Mouse (Mus musculus): ENCODE measurements around the gene Prom2. TPM values are rescaled to one million over a fixed set of nuclear protein-coding genes. Genes with fewer than 3 reads are reported as not detected.

The Prom2 gene
- polyA plus RNA-seq, 1 experiment from 2014 or later, result not detected

- no peak overlapping the region for H3K9ac ChIP-seq (ENCODE audit: low read depth, low read length)
- H3K4me1 ChIP-seq (ENCODE audit: control insufficient read depth, insufficient read depth, low read length), result no peaks in the 10 kb centered on the region
- ATAC-seq (replicated peaks; ENCODE audit: insufficient number of reproducible peaks, low FRiP score, low TSS enrichment), result peak; percentile 63; the same call in 1 of the 2 replicates
- no peaks in the 10 kb centered on the region for H3K36me3 ChIP-seq (ENCODE audit: control insufficient read depth, insufficient read depth, low read length)
- 16% methylated on average over 18 of the region's 18 CpGs for WGBS (ENCODE audit: insufficient replicate concordance)
- no peak overlapping the region for H3K27ac ChIP-seq (ENCODE audit: low read depth, low read length)
- peak overlapping the region; percentile 40 for H3K4me2 ChIP-seq
- H3K27me3 ChIP-seq (ENCODE audit: control insufficient read depth, insufficient read depth, low read length), result peaks cover under 1% of the 10 kb centered on the region; the same call in 1 of the 2 replicates
- no peaks in the 10 kb centered on the region for H3K9me3 ChIP-seq (replicated peaks; ENCODE audit: control insufficient read depth, low read length)
- no peak overlapping the region for H3K4me3 ChIP-seq (ENCODE audit: low read depth, low read length)
Measured at GRCm38 (mm10) chr2:127559070-127559966, 18.1 kb upstream of the Prom2 start.

- WGBS (ENCODE audit: insufficient replicate concordance), result 48% methylated on average over 5 of the region's 5 CpGs
- H3K9me3 ChIP-seq (replicated peaks; ENCODE audit: control insufficient read depth, low read length), result no peaks in the 10 kb centered on the region
- no peak overlapping the region for H3K9ac ChIP-seq (ENCODE audit: low read depth, low read length)
- H3K4me3 ChIP-seq (ENCODE audit: low read depth, low read length), result no peak overlapping the region
- H3K36me3 ChIP-seq (ENCODE audit: control insufficient read depth, insufficient read depth, low read length), result no peaks in the 10 kb centered on the region
- no peak for ATAC-seq (replicated peaks; ENCODE audit: insufficient number of reproducible peaks, low FRiP score, low TSS enrichment)
- no peak overlapping the region for H3K4me2 ChIP-seq
- no peaks in the 10 kb centered on the region; the same call in 1 of the 2 replicates for H3K4me1 ChIP-seq (ENCODE audit: control insufficient read depth, insufficient read depth, low read length)
- no peak overlapping the region for H3K27ac ChIP-seq (ENCODE audit: low read depth, low read length)
- H3K27me3 ChIP-seq (ENCODE audit: control insufficient read depth, insufficient read depth, low read length), result 0 out of 2 replicates have a peak, but pooled peaks cover 5% of the 10 kb centered on the region
Measured at GRCm38 (mm10) chr2:127551078-127551477, 9.8 kb upstream of the Prom2 start.

GRCm38 (mm10) chr2:127550446-127550845 is 9.2 kb upstream of the Prom2 start:
- no peaks in the 10 kb centered on the region; the same call in 1 of the 2 replicates for H3K4me1 ChIP-seq (ENCODE audit: control insufficient read depth, insufficient read depth, low read length)
- no peak overlapping the region for H3K4me2 ChIP-seq
- no peaks in the 10 kb centered on the region for H3K9me3 ChIP-seq (replicated peaks; ENCODE audit: control insufficient read depth, low read length)
- H3K36me3 ChIP-seq (ENCODE audit: control insufficient read depth, insufficient read depth, low read length), result no peaks in the 10 kb centered on the region
- H3K27me3 ChIP-seq (ENCODE audit: control insufficient read depth, insufficient read depth, low read length), result 0 out of 2 replicates have a peak, but pooled peaks cover 5% of the 10 kb centered on the region
- H3K27ac ChIP-seq (ENCODE audit: low read depth, low read length), result no peak overlapping the region
- 60% methylated on average over 1 of the region's 1 CpGs for WGBS (ENCODE audit: insufficient replicate concordance)
- no peak for ATAC-seq (replicated peaks; ENCODE audit: insufficient number of reproducible peaks, low FRiP score, low TSS enrichment)
- H3K4me3 ChIP-seq (ENCODE audit: low read depth, low read length), result no peak overlapping the region
- no peak overlapping the region for H3K9ac ChIP-seq (ENCODE audit: low read depth, low read length)

GRCm38 (mm10) chr2:127549711-127550110 is 8.4 kb upstream of the Prom2 start:
- 0 out of 2 replicates have a peak, but pooled peaks cover 5% of the 10 kb centered on the region for H3K27me3 ChIP-seq (ENCODE audit: control insufficient read depth, insufficient read depth, low read length)
- no peak overlapping the region for H3K4me3 ChIP-seq (ENCODE audit: low read depth, low read length)
- ATAC-seq (replicated peaks; ENCODE audit: insufficient number of reproducible peaks, low FRiP score, low TSS enrichment), result no peak
- H3K36me3 ChIP-seq (ENCODE audit: control insufficient read depth, insufficient read depth, low read length), result no peaks in the 10 kb centered on the region
- H3K27ac ChIP-seq (ENCODE audit: low read depth, low read length), result no peak overlapping the region
- no peaks in the 10 kb centered on the region for H3K9me3 ChIP-seq (replicated peaks; ENCODE audit: control insufficient read depth, low read length)
- H3K4me1 ChIP-seq (ENCODE audit: control insufficient read depth, insufficient read depth, low read length), result no peaks in the 10 kb centered on the region; the same call in 1 of the 2 replicates
- H3K9ac ChIP-seq (ENCODE audit: low read depth, low read length), result no peak overlapping the region
- no peak overlapping the region for H3K4me2 ChIP-seq

GRCm38 (mm10) chr2:127548342-127549074 is 7.2 kb upstream of the Prom2 start:
- Histone ChIP-seq H3K9me3 (replicated peaks; ENCODE audit: control insufficient read depth, low read length) (no peaks in the 10 kb centered on the region), H3K4me2 (no peak overlapping the region), H3K4me1 (ENCODE audit: control insufficient read depth, insufficient read depth, low read length) (no peaks in the 10 kb centered on the region; the same call in 1 of the 2 replicates), H3K9ac (ENCODE audit: low read depth, low read length) (no peak overlapping the region), H3K27ac (ENCODE audit: low read depth, low read length) (no peak overlapping the region), H3K4me3 (ENCODE audit: low read depth, low read length) (no peak overlapping the region), H3K27me3 (ENCODE audit: control insufficient read depth, insufficient read depth, low read length) (peaks cover 11% of the 10 kb centered on the region), H3K36me3 (ENCODE audit: control insufficient read depth, insufficient read depth, low read length) (no peaks in the 10 kb centered on the region)
- 66% methylated on average over 5 of the region's 5 CpGs for WGBS (ENCODE audit: insufficient replicate concordance)
- no peak for ATAC-seq (replicated peaks; ENCODE audit: insufficient number of reproducible peaks, low FRiP score, low TSS enrichment)

GRCm38 (mm10) chr2:127541697-127542096 is 430 bp upstream of the Prom2 start:
- Histone ChIP-seq H3K4me1 (ENCODE audit: control insufficient read depth, insufficient read depth, low read length) (no peaks in the 10 kb centered on the region), H3K4me2 (no peak overlapping the region), H3K36me3 (ENCODE audit: control insufficient read depth, insufficient read depth, low read length) (no peaks in the 10 kb centered on the region), H3K27ac (ENCODE audit: low read depth, low read length) (no peak overlapping the region), H3K27me3 (ENCODE audit: control insufficient read depth, insufficient read depth, low read length) (peaks cover 75% of the 10 kb centered on the region), H3K9ac (ENCODE audit: low read depth, low read length) (no peak overlapping the region), H3K4me3 (ENCODE audit: low read depth, low read length) (no peak overlapping the region), H3K9me3 (replicated peaks; ENCODE audit: control insufficient read depth, low read length) (no peaks in the 10 kb centered on the region)
- 70% methylated on average over 2 of the region's 2 CpGs for WGBS (ENCODE audit: insufficient replicate concordance)
- ATAC-seq (replicated peaks; ENCODE audit: insufficient number of reproducible peaks, low FRiP score, low TSS enrichment), result no peak

- Histone ChIP-seq H3K4me3 (ENCODE audit: low read depth, low read length) (no peak overlapping the region), H3K9ac (ENCODE audit: low read depth, low read length) (no peak overlapping the region), H3K9me3 (replicated peaks; ENCODE audit: control insufficient read depth, low read length) (no peaks in the 10 kb centered on the region), H3K27me3 (ENCODE audit: control insufficient read depth, insufficient read depth, low read length) (peaks cover 73% of the 10 kb centered on the region), H3K36me3 (ENCODE audit: control insufficient read depth, insufficient read depth, low read length) (no peaks in the 10 kb centered on the region), H3K4me2 (no peak overlapping the region), H3K27ac (ENCODE audit: low read depth, low read length) (no peak overlapping the region), H3K4me1 (ENCODE audit: control insufficient read depth, insufficient read depth, low read length) (no peaks in the 10 kb centered on the region)
- ATAC-seq (replicated peaks; ENCODE audit: insufficient number of reproducible peaks, low FRiP score, low TSS enrichment), result no peak
- WGBS (ENCODE audit: insufficient replicate concordance), result 20% methylated on average over 4 of the region's 4 CpGs
Measured at GRCm38 (mm10) chr2:127539494-127539893, 1.8 kb downstream of the Prom2 start.

GRCm38 (mm10) chr2:127537548-127537947 is 3.7 kb downstream of the Prom2 start:
- Histone ChIP-seq H3K9me3 (replicated peaks; ENCODE audit: control insufficient read depth, low read length) (no peaks in the 10 kb centered on the region), H3K9ac (ENCODE audit: low read depth, low read length) (no peak overlapping the region), H3K4me1 (ENCODE audit: control insufficient read depth, insufficient read depth, low read length) (no peaks in the 10 kb centered on the region), H3K4me2 (no peak overlapping the region), H3K27ac (ENCODE audit: low read depth, low read length) (no peak overlapping the region), H3K4me3 (ENCODE audit: low read depth, low read length) (no peak overlapping the region), H3K36me3 (ENCODE audit: control insufficient read depth, insufficient read depth, low read length) (no peaks in the 10 kb centered on the region), H3K27me3 (ENCODE audit: control insufficient read depth, insufficient read depth, low read length) (peaks cover 57% of the 10 kb centered on the region)
- 60% methylated on average over 3 of the region's 3 CpGs for whole genome bisulfite sequencing (ENCODE audit: insufficient replicate concordance)
- ATAC-seq (replicated peaks; ENCODE audit: insufficient number of reproducible peaks, low FRiP score, low TSS enrichment), result no peak
